Mouse (Mus musculus) limb, embryonic 15.5 days (tissue): ENCODE measurements at regions not wholly inside any gene's neighbourhood (a gene's known extent, or its start where the extent isn't known, plus 50 kb on each side); places are given as distances from the start of the nearest gene placed in this dataset.
"Not testable (repeated sequence)": the region's sequence is repeated elsewhere in the genome, so short reads cannot be mapped to it uniquely, and the experiment has no call there.

ENCODE experiments used
- ATAC-seq: fragments of 200-750 bp; cut with Nextera tagmentation; 2 replicates; pipeline ENCODE4 v1.8.0; 2017; ENCODE audit warnings: low read depth, moderate TSS enrichment; ENCODE audit not compliant: insufficient number of reproducible peaks, low FRiP score, low TSS enrichment
- H3K27ac ChIP-seq: fragments of 300-500 bp; sonication (generic); 2 replicates; pipeline ENCODE4 v1.5.1; 2015; ENCODE audit warnings: moderate library complexity, mild to moderate bottlenecking, inconsistent platforms
- H3K27me3 ChIP-seq: fragments of 300-500 bp; sonication (generic); 2 replicates; pipeline ENCODE4 v1.6.1; 2015; ENCODE audit warnings: inconsistent platforms
- H3K36me3 ChIP-seq: fragments of 300-500 bp; sonication (generic); 2 replicates; pipeline ENCODE4 v1.6.1; 2015; ENCODE audit warnings: inconsistent platforms
- H3K4me1 ChIP-seq: fragments of 300-500 bp; sonication (generic); 2 replicates; pipeline ENCODE4 v1.6.1; 2015; ENCODE audit warnings: inconsistent platforms
- H3K4me2 ChIP-seq: fragments of 300-500 bp; sonication (generic); 2 replicates; pipeline ENCODE4 v1.6.1; 2015; ENCODE audit warnings: mild to moderate bottlenecking, inconsistent platforms
- H3K4me3 ChIP-seq: fragments of 300-500 bp; sonication (generic); 2 replicates; pipeline ENCODE4 v1.5.1; 2015; ENCODE audit warnings: mild to moderate bottlenecking, inconsistent platforms
- H3K9ac ChIP-seq: fragments of 300-500 bp; sonication (generic); 2 replicates; pipeline ENCODE4 v1.6.1; 2015; ENCODE audit warnings: inconsistent platforms
- H3K9me3 ChIP-seq: fragments of 300-500 bp; sonication (generic); 2 replicates; pipeline ENCODE4 v1.6.1; 2016; ENCODE audit warnings: inconsistent platforms
- WGBS: fragments of 180-500 bp; shearing (Covaris S2); methylation state at CpG from one replicate; pipeline ENCODE4 v1.1.7; 2015; 5-methylcytosine and 5-hydroxymethylcytosine counted together

DNA sequence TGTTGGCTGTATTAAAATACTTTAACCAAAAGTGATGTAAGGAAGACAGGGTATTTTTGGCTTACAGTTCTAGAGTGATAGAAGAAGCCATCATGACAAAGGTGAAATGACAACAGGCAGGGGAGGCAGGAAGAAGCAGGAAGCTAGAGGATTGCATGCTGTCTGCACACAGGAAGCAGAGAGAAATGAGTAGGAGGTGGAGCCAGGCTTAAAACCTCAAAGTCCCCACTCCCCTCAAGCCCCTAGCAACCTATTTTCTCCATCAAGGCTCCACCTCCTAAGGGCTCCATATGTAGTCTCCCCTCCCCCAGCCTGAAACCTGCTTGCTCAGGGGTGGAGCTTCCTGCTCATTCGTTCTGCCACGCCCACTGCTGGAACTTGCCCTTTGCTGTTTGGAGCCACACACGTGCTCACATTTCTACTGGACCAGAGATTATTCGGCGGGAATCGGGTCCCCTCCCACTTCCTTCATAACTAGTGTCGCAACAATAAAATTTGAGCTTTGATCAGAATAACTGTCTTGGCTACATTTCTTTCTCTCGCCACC lies 91.9 kb downstream of the Rassf10 start:
- H3K27ac ChIP-seq, H3K9ac ChIP-seq, H3K4me2 ChIP-seq, H3K4me1 ChIP-seq, ATAC-seq, H3K9me3 ChIP-seq, H3K36me3 ChIP-seq, H3K27me3 ChIP-seq, H3K4me3 ChIP-seq: not testable (repeated sequence)
- WGBS, result 63% methylated on average over 8 of the region's 8 CpGs

DNA sequence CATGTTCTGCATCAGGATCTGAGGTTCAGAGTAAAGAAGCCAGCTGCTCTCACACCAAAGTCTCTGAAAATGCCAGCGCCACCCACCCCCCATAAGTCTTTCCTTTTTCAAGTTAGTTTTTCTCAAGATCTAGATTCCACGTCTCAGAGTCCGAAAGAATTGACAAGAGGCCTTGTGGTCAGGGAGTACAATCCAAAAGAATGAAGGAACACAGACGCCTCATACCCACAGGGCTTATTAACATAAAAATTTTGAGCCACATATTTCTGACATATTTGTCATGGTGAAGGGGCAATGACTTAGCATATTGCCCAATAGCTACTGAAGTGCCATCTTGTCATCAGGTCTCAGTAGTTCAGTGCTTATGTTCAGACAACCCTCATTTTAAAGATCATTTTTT lies 92.6 kb downstream of the Rassf10 start:
- 88% methylated on average over 4 of the region's 4 CpGs for WGBS
- no peak overlapping the region for H3K4me3 ChIP-seq
- no peak overlapping the region for H3K9ac ChIP-seq
- no peaks in the 10 kb centered on the region for H3K27me3 ChIP-seq
- ATAC-seq, result no peak
- H3K27ac ChIP-seq, result no peak overlapping the region
- no peaks in the 10 kb centered on the region for H3K9me3 ChIP-seq
- H3K4me1 ChIP-seq, result peaks cover 7% of the 10 kb centered on the region
- H3K4me2 ChIP-seq, result no peak overlapping the region
- H3K36me3 ChIP-seq, result no peaks in the 10 kb centered on the region

DNA sequence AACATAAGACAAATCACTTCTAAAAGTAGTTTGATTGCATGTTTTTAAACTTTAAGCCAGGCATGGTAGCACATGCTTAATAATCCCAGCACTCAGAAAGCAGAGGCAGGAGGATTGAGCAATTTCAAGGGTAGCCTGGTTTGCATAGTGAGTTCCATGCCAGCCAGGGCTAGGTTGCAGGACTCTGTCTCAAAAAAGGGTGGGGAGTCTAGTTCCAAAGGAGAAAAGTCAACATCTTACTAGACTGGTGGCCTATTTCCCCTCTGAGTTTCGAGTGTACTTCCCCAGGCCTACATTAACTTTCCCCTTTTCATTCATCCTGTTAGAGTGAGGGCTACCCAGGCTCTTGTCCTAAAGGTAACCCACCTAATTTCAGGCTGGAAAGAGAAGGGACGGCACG lies 93.8 kb downstream of the Rassf10 start:
- Histone ChIP-seq H3K4me3 (no peak overlapping the region), H3K27me3 (no peaks in the 10 kb centered on the region), H3K36me3 (no peaks in the 10 kb centered on the region), H3K4me1 (peaks cover 7% of the 10 kb centered on the region), H3K9ac (no peak overlapping the region), H3K27ac (no peak overlapping the region), H3K9me3 (no peaks in the 10 kb centered on the region), H3K4me2 (no peak overlapping the region)
- ATAC-seq, result no peak
- WGBS, result 79% methylated on average over 3 of the region's 3 CpGs

- ATAC-seq, result no peak
- no peaks in the 10 kb centered on the region for H3K36me3 ChIP-seq
These were observed 94.5 kb downstream of the Rassf10 start for GRCm38 (mm10) chr7:113048097-113048795.

GRCm38 (mm10) chr7:113049440-113049839 lies 95.7 kb downstream of the Rassf10 start:
- WGBS, result 82% methylated on average over 5 of the region's 5 CpGs
- Histone ChIP-seq H3K9me3 (no peaks in the 10 kb centered on the region), H3K27ac (no peak overlapping the region), H3K9ac (no peak overlapping the region), H3K36me3 (no peaks in the 10 kb centered on the region), H3K4me3 (no peak overlapping the region), H3K4me2 (no peak overlapping the region), H3K4me1 (peaks cover 7% of the 10 kb centered on the region), H3K27me3 (no peaks in the 10 kb centered on the region)
- ATAC-seq, result no peak

More at GRCm38 (mm10) chr7:113048097-113048795, 94.5 kb downstream of the Rassf10 start:
- Histone ChIP-seq H3K4me2 (no peak overlapping the region), H3K9ac (no peak overlapping the region), H3K9me3 (no peaks in the 10 kb centered on the region), H3K27ac (no peak overlapping the region), H3K4me1 (peaks cover 7% of the 10 kb centered on the region), H3K4me3 (no peak overlapping the region), H3K27me3 (no peaks in the 10 kb centered on the region)
- 65% methylated on average over 4 of the region's 4 CpGs for WGBS

DNA sequence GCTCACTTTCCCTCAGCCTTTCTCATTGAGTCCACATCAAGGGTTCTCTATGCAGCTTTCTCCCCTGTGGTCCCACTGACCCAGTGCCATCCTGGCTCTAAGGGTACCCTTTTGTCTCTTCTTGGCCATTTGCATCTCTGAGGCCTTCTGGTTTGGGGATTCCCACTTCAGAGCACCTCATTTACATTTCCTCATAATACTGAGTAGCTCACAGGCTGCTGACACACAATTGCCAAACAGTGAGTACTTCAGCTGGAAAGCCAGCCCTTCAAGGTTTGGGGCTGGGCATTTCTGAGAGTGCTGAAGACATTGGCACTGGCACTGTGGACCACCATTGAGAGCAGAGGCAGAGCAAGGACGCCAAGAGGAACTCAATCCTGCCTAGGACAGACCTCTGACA lies 99.2 kb downstream of the Rassf10 start:
- Histone ChIP-seq H3K36me3 (no peaks in the 10 kb centered on the region), H3K27ac (no peak overlapping the region), H3K4me1 (peaks cover 7% of the 10 kb centered on the region), H3K4me3 (no peak overlapping the region), H3K27me3 (no peaks in the 10 kb centered on the region), H3K9me3 (no peaks in the 10 kb centered on the region), H3K9ac (no peak overlapping the region), H3K4me2 (no peak overlapping the region)
- no peak for ATAC-seq
- 58% methylated on average over 1 of the region's 1 CpGs for WGBS

- Histone ChIP-seq H3K9ac (no peak overlapping the region), H3K4me3 (no peak overlapping the region), H3K4me1 (peaks cover 20% of the 10 kb centered on the region), H3K36me3 (no peaks in the 10 kb centered on the region), H3K27ac (no peak overlapping the region), H3K27me3 (no peaks in the 10 kb centered on the region), H3K4me2 (no peak overlapping the region), H3K9me3 (no peaks in the 10 kb centered on the region)
- ATAC-seq, result no peak
- WGBS, result 83% methylated on average over 2 of the region's 2 CpGs
These were observed 102.7 kb downstream of the Rassf10 start for GRCm38 (mm10) chr7:113056421-113056820.

DNA sequence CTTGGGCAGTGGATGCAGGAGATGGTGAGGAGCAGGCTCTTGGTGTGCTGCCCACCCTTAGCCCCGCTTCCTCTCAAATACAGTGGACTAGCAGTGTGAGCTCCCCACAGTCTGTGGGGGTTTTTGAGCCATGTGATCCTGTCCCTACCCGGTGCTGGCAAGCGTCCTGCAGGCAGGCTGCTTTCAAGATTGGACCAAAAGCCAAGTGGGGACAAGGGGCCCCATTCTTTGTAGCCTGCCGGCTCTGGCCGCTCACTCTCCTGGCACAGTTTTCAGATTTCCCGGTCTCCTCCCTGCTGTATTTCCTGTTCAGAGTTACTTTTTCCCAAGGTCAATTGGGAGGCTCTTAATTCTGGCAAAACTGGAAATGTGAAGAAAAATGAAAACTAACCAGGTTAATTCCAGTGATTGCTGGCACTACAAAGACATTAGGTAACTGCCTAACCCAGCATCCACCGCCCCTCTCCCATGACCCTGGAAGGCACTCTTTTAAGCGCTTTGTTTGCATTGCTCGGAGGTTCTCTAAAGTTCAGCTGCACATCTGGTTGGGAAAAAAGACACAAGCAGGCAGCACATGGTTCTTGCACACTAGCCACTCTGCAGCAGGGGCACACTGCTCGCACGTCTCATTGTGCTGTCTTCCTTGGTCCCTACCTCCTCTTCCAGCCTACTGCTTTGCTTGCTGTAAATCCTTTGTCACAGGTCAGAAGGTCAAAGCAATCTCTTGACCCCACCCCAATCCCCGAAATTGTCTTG lies 105.6 kb downstream of the Rassf10 start:
- Histone ChIP-seq H3K4me1 (peaks cover 20% of the 10 kb centered on the region), H3K4me2 (no peak overlapping the region), H3K27ac (peak overlapping the region; percentile 82), H3K9ac (no peak overlapping the region), H3K4me3 (no peak overlapping the region), H3K9me3 (no peaks in the 10 kb centered on the region), H3K27me3 (no peaks in the 10 kb centered on the region), H3K36me3 (no peaks in the 10 kb centered on the region)
- ATAC-seq, result peak; percentile 61
- 23% methylated on average over 12 of the region's 12 CpGs for WGBS

- no peak overlapping the region for H3K4me2 ChIP-seq
- peaks cover 20% of the 10 kb centered on the region for H3K4me1 ChIP-seq
- no peaks in the 10 kb centered on the region for H3K36me3 ChIP-seq
- no peaks in the 10 kb centered on the region for H3K9me3 ChIP-seq
- no peak overlapping the region for H3K9ac ChIP-seq
- H3K27me3 ChIP-seq, result no peaks in the 10 kb centered on the region
- 49% methylated on average over 5 of the region's 5 CpGs for WGBS
- H3K4me3 ChIP-seq, result no peak overlapping the region
- peak overlapping the region; percentile 82 for H3K27ac ChIP-seq
- no peak for ATAC-seq
These were observed 106.2 kb downstream of the Rassf10 start for GRCm38 (mm10) chr7:113059967-113060284.

DNA sequence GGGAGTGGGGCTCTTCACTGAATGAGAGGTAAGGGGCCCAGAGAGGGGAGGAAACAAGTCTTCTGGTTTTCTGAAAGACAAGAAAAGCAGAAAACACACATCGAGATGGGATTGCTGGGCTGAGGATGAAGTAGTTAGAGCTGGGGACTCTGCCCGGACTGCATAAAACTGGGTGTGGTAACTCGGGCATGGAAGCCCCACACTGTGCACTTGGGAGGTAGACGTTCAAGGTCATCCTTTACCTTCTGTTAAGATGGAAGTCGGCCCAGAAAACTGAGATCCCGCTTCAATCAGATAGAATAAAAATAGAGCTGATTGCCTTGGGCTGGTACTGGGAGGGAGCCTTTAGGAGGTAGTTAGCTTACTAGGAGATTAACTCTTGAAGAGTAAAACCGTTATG lies 107.2 kb downstream of the Rassf10 start:
- no peak overlapping the region for H3K4me3 ChIP-seq
- no peaks in the 10 kb centered on the region for H3K36me3 ChIP-seq
- H3K27ac ChIP-seq, result no peak overlapping the region
- H3K4me1 ChIP-seq, result peaks cover 20% of the 10 kb centered on the region
- WGBS, result 67% methylated on average over 7 of the region's 7 CpGs
- H3K27me3 ChIP-seq, result no peaks in the 10 kb centered on the region
- ATAC-seq, result no peak
- no peak overlapping the region for H3K4me2 ChIP-seq
- H3K9me3 ChIP-seq, result no peaks in the 10 kb centered on the region
- H3K9ac ChIP-seq, result no peak overlapping the region

DNA sequence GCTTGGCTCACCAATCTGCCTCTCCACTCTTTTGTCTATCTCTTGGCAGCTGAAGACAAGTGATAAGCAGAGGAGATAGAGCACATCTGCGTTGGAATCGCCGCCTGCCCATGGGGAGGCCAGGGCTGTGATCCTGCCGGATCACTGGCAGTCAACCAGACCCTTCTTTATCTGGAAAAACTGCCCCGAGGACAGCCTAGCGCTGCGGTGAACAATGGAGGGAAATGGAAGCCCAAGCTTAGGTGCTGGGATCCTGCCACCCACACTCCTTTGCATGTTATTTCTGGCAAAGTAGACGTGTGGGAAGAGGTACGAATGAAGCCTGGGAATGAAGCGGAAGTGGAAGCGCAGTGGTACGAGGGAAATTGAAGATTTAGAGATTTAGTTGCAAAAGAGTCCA lies 112.8 kb downstream of the Rassf10 start:
- Histone ChIP-seq H3K4me3 (no peak overlapping the region), H3K27me3 (no peaks in the 10 kb centered on the region), H3K9me3 (no peaks in the 10 kb centered on the region), H3K4me2 (no peak overlapping the region), H3K27ac (no peak overlapping the region), H3K9ac (no peak overlapping the region), H3K36me3 (no peaks in the 10 kb centered on the region), H3K4me1 (no peaks in the 10 kb centered on the region)
- ATAC-seq, result no peak
- WGBS, result 74% methylated on average over 12 of the region's 12 CpGs

DNA sequence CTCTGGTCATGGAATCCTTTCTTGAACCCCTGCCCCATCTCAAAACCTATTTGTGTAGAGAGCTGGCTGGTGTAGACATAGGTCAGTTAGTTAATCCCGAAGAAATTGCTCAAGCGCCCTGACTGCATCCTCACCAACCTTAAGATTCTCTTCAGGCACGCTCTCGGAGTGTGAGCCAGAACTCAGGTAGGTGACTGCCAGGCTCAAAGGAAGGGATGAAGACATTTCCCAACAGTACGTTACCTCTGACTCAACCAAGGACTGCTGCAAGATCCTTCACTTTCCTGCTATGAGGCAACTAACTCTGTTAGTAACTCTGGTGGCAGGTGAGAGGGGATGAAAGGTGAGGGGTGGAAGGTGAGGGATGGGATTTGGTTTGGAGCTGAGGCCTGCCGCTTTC lies 114.5 kb downstream of the Rassf10 start:
- no peak for ATAC-seq
- H3K27me3 ChIP-seq, result no peaks in the 10 kb centered on the region
- no peak overlapping the region for H3K4me3 ChIP-seq
- H3K4me1 ChIP-seq, result no peaks in the 10 kb centered on the region
- H3K4me2 ChIP-seq, result no peak overlapping the region
- 89% methylated on average over 6 of the region's 6 CpGs for WGBS
- H3K9me3 ChIP-seq, result no peaks in the 10 kb centered on the region
- no peaks in the 10 kb centered on the region for H3K36me3 ChIP-seq
- no peak overlapping the region for H3K9ac ChIP-seq
- H3K27ac ChIP-seq, result no peak overlapping the region
